Mouse (Mus musculus) CD4-positive, CD25-positive, alpha-beta regulatory T cell, adult 4 months (primary cell): Measurements from ENCODE around the gene Armh1. TPM values are rescaled to one million over a fixed set of nuclear protein-coding genes. Genes with fewer than 3 reads are reported as not detected.

Experiments
- ATAC-seq: one replicate; pipeline ENCODE4 v1.8.0; 2017
- polyA plus RNA-seq, 2 experiments: library from polyadenylated mRNA; unstranded; fragments of 100-300 nt; shearing (Covaris generic); gene quantifications; one replicate each; pipeline ENCODE4 v1.2.1; 2017

The Armh1 gene
- polyA plus RNA-seq, 2 experiments from 2014 or later, result not detected

DNA sequence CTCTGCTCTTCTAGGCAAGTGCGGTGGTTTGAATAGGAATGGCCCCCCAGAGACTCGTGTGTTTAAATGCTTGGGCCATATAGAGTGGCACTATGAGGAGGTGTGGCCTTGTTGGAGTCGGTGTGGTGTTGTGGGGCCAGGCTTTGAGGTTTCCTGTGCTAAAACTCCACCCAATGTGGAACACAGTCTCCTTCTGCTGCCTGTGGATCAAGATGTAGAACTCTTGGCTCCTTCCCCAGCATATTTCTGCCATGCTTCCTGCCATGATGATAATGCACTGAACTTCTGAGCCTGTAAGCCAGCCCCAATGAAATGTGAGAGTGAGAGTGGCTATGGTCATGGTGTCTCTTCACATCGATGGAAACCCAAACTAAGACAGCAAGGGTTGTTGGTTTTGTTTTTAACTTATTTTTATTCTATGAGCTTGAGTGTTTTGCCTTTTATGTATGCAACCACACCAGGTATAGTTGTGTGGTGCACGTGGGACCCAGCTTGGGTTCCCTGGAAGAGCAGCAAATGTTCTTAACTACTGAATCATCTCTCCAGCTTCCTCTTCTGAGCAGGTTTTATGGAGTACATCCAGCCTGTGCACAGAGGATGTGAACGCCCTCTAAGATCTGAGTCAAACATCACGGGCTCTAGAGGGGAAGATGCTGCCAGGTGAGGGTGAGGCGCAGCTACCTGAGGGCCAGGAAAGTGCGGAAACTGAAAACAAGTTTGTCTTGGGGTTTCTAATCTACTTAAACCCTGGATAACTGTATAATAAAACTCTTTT lies 31.0 kb downstream of the Armh1 start:
- no peak for ATAC-seq

DNA sequence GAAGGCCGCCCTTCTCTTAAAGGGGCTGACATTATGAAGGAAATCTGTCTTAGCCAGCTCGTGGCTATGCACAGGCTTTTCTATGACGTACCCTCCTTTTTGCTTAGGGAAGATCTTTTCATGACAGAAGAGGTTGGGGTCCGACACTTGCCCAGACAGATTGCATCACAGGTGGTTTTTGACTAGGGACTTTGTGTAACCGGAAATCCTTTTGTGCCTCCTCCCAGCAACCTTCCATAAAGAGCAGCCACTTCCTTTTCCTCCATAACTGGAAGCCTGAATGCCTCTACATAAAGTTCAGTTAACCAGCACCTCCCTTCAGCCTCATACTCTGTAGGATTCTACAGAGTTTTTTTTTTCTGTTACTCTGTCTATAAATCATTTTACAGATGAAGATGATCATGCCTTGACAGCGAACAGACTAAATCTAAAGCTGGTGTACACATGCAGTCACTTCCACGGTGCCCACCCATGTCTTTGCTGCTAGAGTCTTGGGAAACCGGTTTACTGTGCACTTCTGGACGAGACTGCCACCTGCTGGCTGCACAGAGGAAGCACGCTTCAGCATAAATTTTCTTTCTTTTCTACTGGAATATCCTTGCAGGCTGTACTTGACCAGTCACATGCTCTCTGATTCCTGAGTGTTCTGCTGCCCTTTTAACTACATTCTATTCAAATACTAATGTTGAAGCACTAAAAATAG lies 33.3 kb downstream of the Armh1 start:
- ATAC-seq, result peak; percentile 81

DNA sequence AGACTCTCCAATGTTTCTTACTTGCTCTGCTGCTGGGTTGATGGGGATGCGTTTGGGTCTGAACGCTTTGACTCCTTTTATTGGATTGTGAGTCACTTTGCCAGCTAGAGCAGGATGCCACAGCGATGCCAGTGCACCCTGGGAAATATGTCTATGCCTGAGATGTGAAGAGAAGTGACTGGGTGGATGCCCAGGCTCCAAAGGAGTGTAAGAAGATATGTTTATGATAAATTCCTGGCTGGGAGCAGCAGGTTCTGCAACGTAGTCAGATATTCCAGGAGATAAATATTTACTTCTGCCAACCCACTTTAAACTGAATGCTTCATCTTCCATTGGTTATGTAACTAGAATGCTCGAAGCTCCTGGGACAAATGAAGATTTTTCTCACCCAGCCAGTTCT lies 34.9 kb downstream of the Armh1 start:
- ATAC-seq, result no peak

DNA sequence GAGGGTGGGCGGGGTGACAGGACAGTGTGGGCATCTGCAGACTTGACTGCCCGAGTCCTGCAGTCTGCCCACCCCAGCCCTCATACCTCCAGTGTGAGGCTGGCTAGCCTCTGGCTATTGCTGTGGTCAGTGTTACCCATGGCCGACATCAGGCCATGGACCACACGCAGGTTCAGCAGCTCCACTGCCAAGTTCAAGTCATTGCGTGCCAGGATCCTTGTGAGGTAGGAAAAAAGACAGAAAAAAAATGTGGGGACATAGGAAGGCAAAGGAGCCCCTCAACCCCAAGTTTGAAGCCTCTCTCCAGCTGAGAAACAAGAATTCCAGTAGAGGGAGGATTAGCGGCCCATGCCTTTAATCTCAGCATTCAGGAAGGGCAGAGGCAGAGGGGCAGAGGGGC lies 37.7 kb downstream of the Armh1 start:
- ATAC-seq, result no peak

DNA sequence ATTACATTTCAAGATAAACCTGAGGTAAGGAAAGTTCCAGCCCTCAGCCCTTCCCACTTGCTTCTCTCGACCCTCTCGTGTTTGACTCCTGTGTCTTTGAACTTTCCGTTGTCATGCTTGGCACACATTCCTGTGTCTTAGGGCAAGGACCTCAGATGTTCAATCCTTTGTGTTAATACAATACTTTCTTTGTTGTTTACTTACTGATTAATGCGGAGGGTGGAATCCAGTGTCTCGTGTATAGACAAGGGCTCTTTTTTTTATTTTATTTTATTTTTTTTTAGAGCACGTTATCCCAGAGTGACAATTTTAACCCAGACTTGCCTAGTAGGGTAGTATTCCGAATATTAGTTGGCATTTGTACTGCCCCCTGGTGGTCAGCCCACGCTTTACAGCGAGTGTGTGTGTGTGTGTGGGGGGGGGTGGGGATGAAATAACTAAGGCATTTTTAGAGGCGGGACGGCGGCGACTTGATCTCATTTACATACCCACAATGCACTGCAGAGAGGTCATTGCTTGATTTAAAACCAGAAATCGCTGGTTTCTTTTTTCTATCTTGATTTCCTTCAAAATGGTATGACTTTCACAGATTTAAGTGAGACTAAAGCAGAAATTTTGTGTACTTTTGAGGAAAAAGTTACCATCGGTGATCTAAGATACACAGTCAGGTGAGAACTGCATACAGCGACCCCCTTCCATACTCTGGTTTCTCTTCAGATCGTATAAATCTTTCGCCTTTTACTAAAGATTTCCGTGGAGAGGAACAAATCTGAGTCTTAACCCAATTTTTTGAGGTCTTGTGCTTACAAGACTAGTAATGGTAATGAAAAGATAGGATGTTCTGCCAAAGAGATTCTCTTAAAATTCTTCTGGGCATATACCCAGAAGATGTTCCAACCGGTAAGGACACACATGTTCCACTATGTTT lies 41.5 kb downstream of the Armh1 start:
- peak; percentile 91 for ATAC-seq

DNA sequence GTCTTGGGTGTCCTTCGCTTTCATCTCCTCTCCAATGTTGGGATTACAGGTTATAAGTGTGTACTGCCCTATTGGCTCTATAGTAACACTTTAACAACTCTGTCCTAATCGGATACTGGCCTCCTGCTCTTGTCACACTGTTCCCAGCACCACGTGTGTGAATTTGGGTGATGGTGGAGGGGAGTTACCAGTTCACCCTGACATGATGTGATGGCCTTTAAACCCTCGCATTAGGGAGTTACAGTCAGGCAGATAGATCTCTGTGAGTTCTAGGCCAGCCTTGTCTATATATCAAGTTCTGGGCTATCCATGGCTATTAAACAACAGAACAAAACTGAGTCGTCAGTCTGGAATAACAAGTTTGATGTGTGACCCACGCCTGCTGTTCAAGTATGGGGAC lies 42.3 kb downstream of the Armh1 start:
- ATAC-seq, result no peak

DNA sequence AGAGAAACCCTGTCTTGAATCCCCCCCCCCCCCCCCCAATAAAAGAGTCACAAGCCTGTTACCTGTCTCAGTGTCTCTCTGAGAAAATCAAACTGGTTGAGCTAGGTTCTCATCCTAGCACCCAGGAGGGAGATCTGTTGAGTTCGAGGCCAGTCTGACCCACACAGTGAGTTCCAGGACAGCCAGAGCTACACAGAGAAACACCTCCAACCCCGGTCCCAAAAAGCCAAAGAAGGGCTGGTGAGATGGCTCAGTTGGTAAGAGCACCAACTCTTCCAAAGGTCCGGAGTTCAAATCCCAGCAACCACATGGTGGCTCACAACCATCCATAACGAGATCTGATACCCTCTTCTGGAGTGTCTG lies 49.0 kb downstream of the Armh1 start:
- ATAC-seq, result no peak

DNA sequence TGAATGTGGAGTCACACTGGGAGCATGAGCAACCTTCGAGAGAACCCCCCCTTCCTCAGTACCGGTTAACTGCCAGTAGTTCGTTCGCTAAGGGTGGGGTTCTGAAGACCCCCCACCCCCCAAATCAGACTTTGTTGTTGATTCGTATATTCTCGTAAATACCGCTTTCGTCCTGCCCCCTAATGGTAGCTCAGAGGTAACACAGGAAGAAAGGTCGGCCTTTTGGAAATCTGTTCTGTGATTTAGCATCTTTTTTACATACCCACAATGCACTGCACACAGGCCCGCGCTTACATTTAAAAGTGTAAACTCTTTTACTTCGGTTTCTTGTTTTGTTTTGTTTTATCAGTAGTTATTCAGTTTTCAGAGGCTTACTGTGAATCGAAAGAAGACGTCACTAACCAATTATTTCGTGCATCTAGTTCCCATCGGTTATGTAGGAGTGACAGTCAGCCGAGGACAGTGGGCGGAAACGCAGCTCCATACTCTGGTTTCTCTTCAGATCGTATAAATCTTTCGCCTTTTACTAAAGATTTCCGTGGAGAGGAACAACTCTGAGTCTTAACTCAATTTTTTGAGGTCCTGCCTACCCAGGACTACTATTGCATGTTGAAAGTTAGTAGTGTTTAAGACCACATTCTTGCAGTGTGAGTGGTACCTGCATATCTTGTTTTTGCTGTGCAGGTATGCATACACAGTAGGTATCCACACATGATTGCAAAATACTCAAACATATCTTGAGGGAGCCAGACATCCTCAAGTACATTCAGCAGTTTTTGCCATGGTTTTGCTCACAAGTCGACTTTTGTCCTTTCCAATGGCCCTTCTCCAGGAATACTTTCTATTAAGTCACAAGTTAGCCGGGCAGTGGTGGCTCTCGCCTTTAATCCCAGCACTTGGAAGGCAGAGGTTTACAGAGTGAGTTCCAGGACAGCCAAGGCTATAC lies 49.6 kb downstream of the Armh1 start:
- ATAC-seq, result peak; percentile 91

DNA sequence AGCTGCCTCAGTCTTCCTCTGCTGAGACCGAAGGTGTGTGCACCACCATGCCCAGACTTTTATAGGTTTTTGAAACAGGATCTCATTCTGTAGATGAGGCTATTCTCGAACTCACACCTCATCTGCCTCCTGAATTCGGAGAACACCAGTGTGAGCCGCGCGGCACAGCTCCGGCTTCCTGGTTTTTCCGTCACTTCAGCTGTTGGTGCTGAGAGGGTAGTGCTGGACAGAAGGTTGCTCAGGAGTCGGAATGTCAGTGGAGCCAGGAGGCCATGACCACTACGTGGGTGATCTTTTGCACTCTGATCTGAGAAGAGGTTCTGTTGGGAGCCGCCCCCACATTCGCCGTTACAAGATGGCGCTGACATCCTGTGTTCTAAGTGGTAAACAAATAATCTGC lies 60.1 kb downstream of the Armh1 start:
- ATAC-seq, result no peak

DNA sequence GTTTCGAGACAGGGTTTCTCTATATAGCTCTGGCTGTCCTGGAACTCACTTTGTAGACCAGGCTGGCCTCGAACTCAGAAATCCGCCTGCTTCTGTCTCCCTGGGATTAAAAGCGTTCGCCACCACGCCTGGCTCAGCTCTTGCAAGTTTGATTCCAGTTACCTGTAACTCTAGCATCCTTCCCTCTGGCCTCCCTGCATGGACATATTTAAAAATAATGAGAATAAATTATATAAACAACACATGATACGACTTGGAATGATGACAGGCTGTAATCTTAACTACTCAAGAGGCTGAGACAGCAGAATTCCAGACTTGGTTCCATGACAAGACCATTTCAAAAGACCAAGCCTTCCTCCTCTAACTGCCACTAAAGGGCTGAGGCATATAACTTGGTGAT lies 61.3 kb downstream of the Armh1 start:
- ATAC-seq, result no peak

DNA sequence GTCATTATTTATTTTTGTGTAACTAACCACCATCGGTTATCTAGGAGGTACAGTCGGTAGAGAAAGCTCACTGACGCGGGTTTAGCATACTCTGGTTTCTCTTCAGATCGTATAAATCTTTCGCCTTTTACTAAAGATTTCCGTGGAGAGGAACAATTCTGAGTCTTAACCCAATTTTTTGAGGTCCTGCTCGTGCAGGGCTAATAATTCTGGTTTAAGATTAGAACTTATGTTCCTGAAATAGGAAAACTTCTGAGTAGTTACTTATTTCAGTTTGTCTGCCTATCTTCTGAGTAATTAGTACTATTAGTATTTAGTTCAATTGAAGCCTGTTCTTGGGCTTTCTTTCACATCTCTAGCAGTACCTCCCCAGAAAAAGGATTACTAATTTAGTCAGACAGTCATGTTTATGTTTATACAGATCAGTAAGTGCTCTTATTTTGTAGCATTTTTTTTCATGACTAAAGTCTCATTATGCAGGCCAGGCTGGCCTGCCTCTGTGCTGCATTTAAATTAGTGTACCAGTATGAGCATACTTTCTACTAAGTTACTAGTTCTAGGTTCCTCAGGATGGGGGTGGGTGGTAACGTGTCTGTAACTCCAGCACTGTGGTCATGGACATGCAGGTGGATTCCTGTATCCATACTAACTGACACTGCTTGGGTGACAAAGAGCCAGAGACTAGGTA lies 61.9 kb downstream of the Armh1 start:
- peak; percentile 81 for ATAC-seq

DNA sequence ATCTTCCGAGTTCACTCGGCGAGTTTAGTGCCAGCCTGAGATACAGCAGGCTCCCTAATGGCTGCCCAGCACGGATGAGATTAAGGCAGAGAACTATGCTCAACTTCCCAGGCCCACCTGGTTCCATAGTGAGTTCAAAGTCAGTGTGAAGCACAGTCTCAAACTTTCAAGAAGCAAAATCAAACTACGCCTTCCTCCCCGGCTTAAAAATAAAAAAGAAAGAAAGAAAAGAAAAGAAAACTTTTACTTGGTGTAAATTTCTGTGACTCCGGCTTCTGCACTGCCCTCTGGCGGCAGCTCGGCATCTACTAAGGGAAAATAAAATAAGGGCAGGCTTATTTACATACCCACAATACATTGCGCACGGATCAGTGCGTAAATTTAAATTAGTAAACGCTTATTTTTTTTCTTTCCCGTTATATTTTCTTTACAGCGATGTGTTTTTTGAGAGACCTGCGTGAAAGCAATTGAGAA lies 62.5 kb downstream of the Armh1 start:
- ATAC-seq, result peak; percentile 75

DNA sequence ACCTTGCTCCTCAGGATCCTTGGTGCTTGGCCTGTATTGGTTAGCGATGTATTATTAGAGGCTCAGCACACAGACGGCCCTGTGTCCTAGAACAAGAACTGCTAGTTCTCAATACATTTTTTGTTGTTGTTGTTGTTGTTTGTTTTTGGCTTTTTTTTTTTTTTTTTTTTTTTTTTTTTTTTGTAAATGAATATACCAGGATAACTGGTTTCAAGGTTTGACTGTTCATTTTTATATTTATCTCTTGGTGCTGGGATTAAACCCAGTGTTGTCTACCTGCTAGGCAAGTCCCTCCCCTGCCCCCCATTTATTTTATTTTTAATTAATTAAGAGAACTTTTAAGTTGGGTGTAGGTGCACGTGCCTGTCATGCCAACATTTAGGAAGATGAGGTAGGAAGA lies 63.0 kb downstream of the Armh1 start:
- ATAC-seq, result no peak

DNA sequence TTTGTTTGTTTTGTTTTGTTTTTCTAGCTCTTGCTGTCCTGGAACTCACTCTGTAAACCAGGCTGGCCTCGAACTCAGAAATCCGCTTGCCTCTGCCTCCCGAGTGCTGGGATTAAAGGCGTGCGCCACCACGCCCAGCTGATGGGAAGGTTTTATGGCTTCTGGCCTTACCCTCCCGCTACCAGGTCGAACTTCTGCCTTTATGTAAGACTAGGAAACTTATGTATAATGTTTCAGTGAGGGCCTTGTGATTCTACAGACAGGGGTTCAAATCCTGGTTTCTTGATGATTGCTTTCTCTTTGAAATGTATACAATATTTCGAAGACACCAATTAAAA lies 69.2 kb downstream of the Armh1 start:
- ATAC-seq, result peak; percentile 45

DNA sequence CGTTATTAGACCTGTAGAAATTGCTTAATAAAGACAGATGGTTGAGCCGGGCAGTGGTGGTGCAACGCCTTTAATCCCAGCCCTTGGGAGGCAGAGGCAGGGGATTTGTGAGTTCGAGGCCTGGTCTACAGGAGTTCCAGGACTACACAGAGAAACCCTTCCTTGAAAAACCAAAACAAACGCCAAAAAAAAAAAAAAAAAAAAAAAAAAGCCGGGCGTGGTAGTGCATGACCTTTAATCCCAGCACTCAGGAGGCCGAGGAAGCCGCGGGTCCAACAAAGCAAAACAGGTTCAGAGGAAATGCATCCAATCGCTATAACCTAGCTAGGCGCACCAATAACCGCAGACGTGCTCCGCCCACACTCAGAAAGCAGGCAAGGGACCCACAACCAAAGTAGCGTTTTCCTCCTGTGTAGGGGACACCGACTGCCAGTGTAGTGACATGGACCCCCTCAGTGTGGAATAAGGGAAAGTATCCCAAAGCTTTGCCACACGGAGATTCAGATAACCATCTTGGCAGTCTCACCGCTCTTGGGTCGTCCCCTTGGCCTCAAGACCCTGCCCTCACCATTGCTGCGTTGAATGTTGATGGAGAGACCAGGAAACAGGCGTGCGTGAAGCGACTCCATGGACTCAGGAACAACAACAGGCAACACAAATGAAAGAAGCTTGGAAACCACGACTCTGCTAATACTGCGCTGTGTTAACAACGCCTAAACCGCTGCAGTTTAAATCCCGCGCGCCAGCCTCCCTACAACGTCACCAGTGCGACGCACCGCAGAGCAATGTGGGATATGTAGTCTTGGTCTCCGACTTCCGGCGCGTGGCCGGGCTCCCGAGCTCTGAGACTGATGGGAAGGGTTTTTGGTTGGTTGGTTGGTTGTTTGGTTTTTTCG lies 69.8 kb downstream of the Armh1 start, which contains the start of gene Kif2c:
Gene Kif2c, minus strand, starts transcription at position 777 of the 896 bp plus-strand sequence.
- peak; percentile 100 for ATAC-seq

DNA sequence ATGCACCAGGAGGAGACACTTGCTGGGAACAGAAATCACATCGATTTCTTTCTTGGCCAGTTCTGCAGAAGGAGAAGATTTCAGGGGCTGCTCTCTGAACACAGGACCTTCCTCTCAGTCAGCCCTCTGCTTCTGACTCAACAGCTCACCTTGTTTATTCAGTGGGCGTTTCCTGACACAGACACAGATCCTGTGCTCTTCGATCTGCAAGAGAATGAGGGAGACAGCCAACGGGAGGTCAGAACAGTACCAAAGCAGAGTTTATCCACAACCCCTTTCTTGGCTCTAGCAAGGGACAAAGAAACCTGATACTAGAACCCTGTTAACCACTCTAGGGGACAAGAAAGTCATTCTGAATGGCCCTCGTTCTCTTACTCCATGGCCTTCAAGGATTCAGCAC lies 82.0 kb downstream of the Armh1 start:
- no peak for ATAC-seq
